28 mouse cellular contexts compared by ENCODE assay signal in the genomic region with DNA sequence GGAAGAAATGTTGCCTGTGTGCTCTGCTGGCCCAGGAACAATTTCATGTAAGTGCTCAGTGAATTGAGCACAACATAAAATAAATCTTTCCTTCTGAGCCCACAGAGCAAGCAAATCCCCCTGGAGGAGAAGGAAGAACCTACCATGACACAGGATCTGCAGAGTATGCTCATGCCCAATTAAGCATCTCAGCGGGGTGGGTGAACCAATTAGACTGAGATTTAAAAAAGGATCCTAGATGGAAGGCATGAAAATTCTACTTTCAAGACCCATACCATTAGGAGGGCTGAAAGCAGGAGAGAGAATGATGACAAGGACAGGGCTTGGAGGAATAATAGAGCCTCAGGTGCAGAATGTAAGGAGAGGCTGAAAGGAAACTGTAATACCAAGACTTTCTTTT.
DNase-seq lines count a peak whose midpoint lies in the region; ATAC-seq lines count a peak whose summit lies in the region.
"Had no signal": no experiment of that assay in that cellular context is flagged by ENCODE, and none has a peak within 500 bp of the region (broad histone marks: within the 10 kb centered on the region; RNA-seq: fewer than 3 reads in every experiment).

No protein-coding gene starts in this region.

- 0 out of 2 replicates have a peak, but pooled peaks have one; percentile 38 for ATAC-seq in cerebellum, adult (ENCODE audit: insufficient number of reproducible peaks, low FRiP score, low TSS enrichment)
- ATAC-seq in hindbrain, embryonic 12.5 days (ENCODE audit: low FRiP score) = peak; percentile 40; the same call in 1 of the 2 replicates
- ATAC-seq in hindbrain, embryonic 11.5 days (ENCODE audit: low FRiP score) = no peak
- ATAC-seq in midbrain, embryonic 13.5 days = 0 out of 2 replicates have a peak, but pooled peaks have one; percentile 17
- ATAC-seq in midbrain, embryonic 16.5 days = no peak
- ATAC-seq: forebrain, postnatal 0 days; lung, postnatal 0 days had no signal

- H3K9ac ChIP-seq in hindbrain, embryonic 12.5 days = no peak overlapping the region
- H3K9ac ChIP-seq in hindbrain, embryonic 11.5 days (ENCODE audit: low read depth, low read length) = no peak overlapping the region
- no peak overlapping the region for H3K9ac ChIP-seq in midbrain, embryonic 13.5 days (replicated peaks)
- H3K9ac ChIP-seq in midbrain, embryonic 16.5 days (ENCODE audit: low read depth, low read length) = no peak overlapping the region
- H3K9ac ChIP-seq: forebrain, postnatal 0 days; heart, embryonic 12.5 days; limb, embryonic 15.5 days; liver, embryonic 13.5 days had no signal

- no peak overlapping the region for H3K4me3 ChIP-seq in hindbrain, embryonic 12.5 days
- no peak overlapping the region for H3K4me3 ChIP-seq in hindbrain, embryonic 11.5 days (ENCODE audit: low read depth, low read length)
- H3K4me3 ChIP-seq in midbrain, embryonic 13.5 days (replicated peaks) = no peak overlapping the region
- no peak overlapping the region for H3K4me3 ChIP-seq in midbrain, embryonic 16.5 days (ENCODE audit: low read depth, low read length)
- H3K4me3 ChIP-seq: heart, adult 2 months; heart, embryonic 12.5 days; limb, embryonic 10.5 days; limb, embryonic 15.5 days; liver, embryonic 13.5 days had no signal

- no peaks in the 10 kb centered on the region for H3K36me3 ChIP-seq in hindbrain, embryonic 12.5 days
- H3K36me3 ChIP-seq in hindbrain, embryonic 11.5 days (ENCODE audit: control insufficient read depth, insufficient read depth, low read length) = no peaks in the 10 kb centered on the region
- H3K36me3 ChIP-seq in midbrain, embryonic 13.5 days = no peaks in the 10 kb centered on the region
- H3K36me3 ChIP-seq in midbrain, embryonic 16.5 days (ENCODE audit: control insufficient read depth, insufficient read depth, low read length) = no peaks in the 10 kb centered on the region
- H3K36me3 ChIP-seq: heart, embryonic 12.5 days; limb, embryonic 10.5 days; limb, embryonic 15.5 days; liver, embryonic 13.5 days had no signal

- no peak overlapping the region for H3K27ac ChIP-seq in hindbrain, embryonic 12.5 days
- H3K27ac ChIP-seq in hindbrain, embryonic 11.5 days (ENCODE audit: low read depth, low read length) = no peak overlapping the region
- H3K27ac ChIP-seq in midbrain, embryonic 13.5 days = no peak overlapping the region
- no peak overlapping the region for H3K27ac ChIP-seq in midbrain, embryonic 16.5 days (ENCODE audit: low read length)
- H3K27ac ChIP-seq: heart, adult 2 months; limb, embryonic 10.5 days; limb, embryonic 15.5 days; liver, embryonic 13.5 days; macrophage; stomach, postnatal 0 days had no signal

- no peak for DNase-seq in cerebellum, adult 8-10 months
- DNase-seq in hindbrain, embryonic 11.5 days (ENCODE audit: low spot score) = no peak
- peak; percentile 27 to 44 for DNase-seq in cerebellum, postnatal 10 days
- no peak for DNase-seq in kidney, postnatal 14 days
- DNase-seq: adrenal gland, adult 8-10 months; forebrain, postnatal 0 days; heart, adult 2 months; heart, postnatal 4 days; kidney, adult 2 months; kidney, postnatal 4 days; liver, embryonic 13.5 days; lung, adult 18-20 months; midbrain, embryonic 14.5 days; right cerebral cortex, postnatal 25 days; spleen, adult 18-20 months; thymus, adult 18-20 months; thymus, postnatal 25 days had no signal

- no peaks in the 10 kb centered on the region for H3K9me3 ChIP-seq in hindbrain, embryonic 12.5 days (replicated peaks)
- no peaks in the 10 kb centered on the region for H3K9me3 ChIP-seq in hindbrain, embryonic 11.5 days (ENCODE audit: control insufficient read depth, low read length)
- no peaks in the 10 kb centered on the region for H3K9me3 ChIP-seq in midbrain, embryonic 13.5 days
- H3K9me3 ChIP-seq in midbrain, embryonic 16.5 days (replicated peaks; ENCODE audit: control insufficient read depth, low read length, poor library complexity, severe bottlenecking) = no peaks in the 10 kb centered on the region
- H3K9me3 ChIP-seq: heart, embryonic 12.5 days; limb, embryonic 10.5 days; limb, embryonic 15.5 days; liver, embryonic 13.5 days had no signal

- no peak overlapping the region for H3K4me2 ChIP-seq in hindbrain, embryonic 12.5 days (replicated peaks)
- H3K4me2 ChIP-seq in hindbrain, embryonic 11.5 days (replicated peaks; ENCODE audit: low read depth, low read length) = no peak overlapping the region
- no peak overlapping the region for H3K4me2 ChIP-seq in midbrain, embryonic 13.5 days (replicated peaks)
- no peak overlapping the region for H3K4me2 ChIP-seq in midbrain, embryonic 16.5 days (ENCODE audit: low read length)
- H3K4me2 ChIP-seq: heart, embryonic 12.5 days; limb, embryonic 15.5 days; liver, embryonic 13.5 days had no signal

- no peaks in the 10 kb centered on the region for H3K4me1 ChIP-seq in hindbrain, embryonic 12.5 days
- H3K4me1 ChIP-seq in hindbrain, embryonic 11.5 days (replicated peaks; ENCODE audit: control insufficient read depth, insufficient read depth, low read length) = no peaks in the 10 kb centered on the region
- H3K4me1 ChIP-seq in midbrain, embryonic 13.5 days (replicated peaks) = peaks cover 6% of the 10 kb centered on the region
- peaks cover 6% of the 10 kb centered on the region for H3K4me1 ChIP-seq in midbrain, embryonic 16.5 days (ENCODE audit: control insufficient read depth, insufficient read depth, low read length)
- H3K4me1 ChIP-seq: heart, embryonic 12.5 days; limb, embryonic 10.5 days; limb, embryonic 15.5 days; liver, embryonic 13.5 days had no signal

- WGBS in hindbrain, embryonic 12.5 days = 81% methylated on average over 1 of the region's 1 CpGs
- 50% methylated on average over 1 of the region's 1 CpGs for WGBS in hindbrain, embryonic 11.5 days
- 65% methylated on average over 1 of the region's 1 CpGs for WGBS in midbrain, embryonic 13.5 days
- 61% methylated on average over 1 of the region's 1 CpGs for WGBS in midbrain, embryonic 16.5 days

- no peaks in the 10 kb centered on the region for H3K27me3 ChIP-seq in hindbrain, embryonic 12.5 days
- H3K27me3 ChIP-seq in hindbrain, embryonic 11.5 days (ENCODE audit: control insufficient read depth, insufficient read depth, low read length) = no peaks in the 10 kb centered on the region
- no peaks in the 10 kb centered on the region for H3K27me3 ChIP-seq in midbrain, embryonic 13.5 days
- no peaks in the 10 kb centered on the region for H3K27me3 ChIP-seq in midbrain, embryonic 16.5 days (ENCODE audit: control insufficient read depth, insufficient read depth, low read depth, low read length)
- H3K27me3 ChIP-seq: CH12.LX; heart, embryonic 12.5 days; limb, embryonic 15.5 days; liver, embryonic 13.5 days had no signal

Comparison
In these comparisons a context has a peak if more than half of its experiments do, and no peak if none do; other contexts are left out.
1. ATAC-seq: peak in cerebellum, adult (single experiment), hindbrain, embryonic 12.5 days (single experiment) and midbrain, embryonic 13.5 days (single experiment); none in hindbrain, embryonic 11.5 days (single experiment) and midbrain, embryonic 16.5 days (single experiment).
2. DNase-seq: peak in cerebellum, postnatal 10 days (2 of 2); none in cerebellum, adult 8-10 months (single experiment), hindbrain, embryonic 11.5 days (single experiment) and kidney, postnatal 14 days (single experiment).